Mouse (Mus musculus): ENCODE data around the gene Tjp1. TPM values are rescaled to one million over a fixed set of nuclear protein-coding genes. Genes with fewer than 3 reads are reported as not detected.

Tjp1 gene
- polyA plus RNA-seq, 1 experiment from 2014 or later: 21.2 TPM

- WGBS: 77% methylated on average over 5 of the region's 5 CpGs
- Histone ChIP-seq H3K9me3 (replicated peaks) (no peaks in the 10 kb centered on the region), H3K27me3 (no peaks in the 10 kb centered on the region), H3K4me2 (replicated peaks) (no peak overlapping the region), H3K9ac (no peak overlapping the region), H3K27ac (replicated peaks) (no peak overlapping the region), H3K4me3 (replicated peaks) (no peak overlapping the region), H3K4me1 (peaks cover 7% of the 10 kb centered on the region), H3K36me3 (no peaks in the 10 kb centered on the region)
- no peak for ATAC-seq (ENCODE audit: insufficient number of reproducible peaks, low FRiP score, low TSS enrichment, low read depth)
These were observed 43.3 kb downstream of the Tjp1 start for GRCm38 (mm10) chr7:65484170-65484778.

- Histone ChIP-seq H3K36me3 (no peaks in the 10 kb centered on the region), H3K4me1 (peaks cover 7% of the 10 kb centered on the region), H3K27me3 (no peaks in the 10 kb centered on the region), H3K27ac (replicated peaks) (no peak overlapping the region), H3K4me3 (replicated peaks) (no peak overlapping the region), H3K9me3 (replicated peaks) (no peaks in the 10 kb centered on the region), H3K9ac (no peak overlapping the region), H3K4me2 (replicated peaks) (no peak overlapping the region)
- WGBS: 59% methylated on average over 2 of the region's 2 CpGs
- ATAC-seq (ENCODE audit: insufficient number of reproducible peaks, low FRiP score, low TSS enrichment, low read depth): no peak
These were observed 45.4 kb downstream of the Tjp1 start for GRCm38 (mm10) chr7:65482216-65482615.

GRCm38 (mm10) chr7:65472048-65472447 is 55.5 kb downstream of the Tjp1 start:
- H3K9ac ChIP-seq: no peak overlapping the region
- no peaks in the 10 kb centered on the region for H3K27me3 ChIP-seq
- no peak overlapping the region for H3K4me2 ChIP-seq (replicated peaks)
- H3K36me3 ChIP-seq: no peaks in the 10 kb centered on the region
- no peaks in the 10 kb centered on the region for H3K9me3 ChIP-seq (replicated peaks)
- ATAC-seq (ENCODE audit: insufficient number of reproducible peaks, low FRiP score, low TSS enrichment, low read depth): no peak
- H3K4me3 ChIP-seq (replicated peaks): no peak overlapping the region
- 69% methylated on average over 3 of the region's 3 CpGs for WGBS
- peaks cover 15% of the 10 kb centered on the region for H3K4me1 ChIP-seq
- H3K27ac ChIP-seq (replicated peaks): no peak overlapping the region

- Histone ChIP-seq H3K27me3 (no peaks in the 10 kb centered on the region), H3K9me3 (replicated peaks) (no peaks in the 10 kb centered on the region), H3K36me3 (no peaks in the 10 kb centered on the region), H3K27ac (replicated peaks) (no peak overlapping the region), H3K4me2 (replicated peaks) (no peak overlapping the region), H3K9ac (no peak overlapping the region), H3K4me3 (replicated peaks) (no peak overlapping the region), H3K4me1 (peaks cover 15% of the 10 kb centered on the region)
- WGBS: 83% methylated on average over 6 of the region's 6 CpGs
- no peak for ATAC-seq (ENCODE audit: insufficient number of reproducible peaks, low FRiP score, low TSS enrichment, low read depth)
These were observed 56.2 kb downstream of the Tjp1 start for GRCm38 (mm10) chr7:65471406-65471805.

- Histone ChIP-seq H3K9me3 (replicated peaks) (no peaks in the 10 kb centered on the region), H3K27me3 (no peaks in the 10 kb centered on the region), H3K36me3 (no peaks in the 10 kb centered on the region), H3K4me2 (replicated peaks) (peak overlapping the region; percentile 24), H3K4me3 (replicated peaks) (no peak overlapping the region), H3K27ac (replicated peaks) (peak overlapping the region; percentile 77), H3K9ac (no peak overlapping the region), H3K4me1 (peaks cover 15% of the 10 kb centered on the region)
- 16% methylated on average over 8 of the region's 8 CpGs for WGBS
- ATAC-seq (ENCODE audit: insufficient number of reproducible peaks, low FRiP score, low TSS enrichment, low read depth): no peak
These were observed 57.4 kb downstream of the Tjp1 start for GRCm38 (mm10) chr7:65470214-65470613.

GRCm38 (mm10) chr7:65469666-65470065 is 57.9 kb downstream of the Tjp1 start:
- Histone ChIP-seq H3K27ac (replicated peaks) (peak overlapping the region; percentile 77), H3K4me2 (replicated peaks) (peak overlapping the region; percentile 24; the same call in 1 of the 2 replicates)

GRCm38 (mm10) chr7:65468191-65468590 is 59.4 kb downstream of the Tjp1 start:
- 79% methylated on average over 8 of the region's 8 CpGs for WGBS
- no peak for ATAC-seq (ENCODE audit: insufficient number of reproducible peaks, low FRiP score, low TSS enrichment, low read depth)
- H3K4me2 ChIP-seq (replicated peaks): no peak overlapping the region
- H3K27ac ChIP-seq (replicated peaks): no peak overlapping the region
- H3K36me3 ChIP-seq: no peaks in the 10 kb centered on the region
- no peaks in the 10 kb centered on the region for H3K27me3 ChIP-seq
- H3K9me3 ChIP-seq (replicated peaks): no peaks in the 10 kb centered on the region
- H3K9ac ChIP-seq: no peak overlapping the region
- no peak overlapping the region for H3K4me3 ChIP-seq (replicated peaks)
- peaks cover 15% of the 10 kb centered on the region for H3K4me1 ChIP-seq

More at GRCm38 (mm10) chr7:65469666-65470065, 57.9 kb downstream of the Tjp1 start:
- Histone ChIP-seq H3K36me3 (no peaks in the 10 kb centered on the region), H3K9me3 (replicated peaks) (no peaks in the 10 kb centered on the region), H3K4me1 (peaks cover 15% of the 10 kb centered on the region), H3K9ac (no peak overlapping the region), H3K27me3 (no peaks in the 10 kb centered on the region), H3K4me3 (replicated peaks) (no peak overlapping the region)
- peak; percentile 39; the same call in 1 of the 2 replicates for ATAC-seq (ENCODE audit: insufficient number of reproducible peaks, low FRiP score, low TSS enrichment, low read depth)
- 13% methylated on average over 6 of the region's 6 CpGs for WGBS

GRCm38 (mm10) chr7:65467306-65468021 is 60.1 kb downstream of the Tjp1 start:
- Histone ChIP-seq H3K4me1 (peaks cover 15% of the 10 kb centered on the region), H3K9me3 (replicated peaks) (no peaks in the 10 kb centered on the region), H3K27me3 (no peaks in the 10 kb centered on the region), H3K4me2 (replicated peaks) (no peak overlapping the region), H3K36me3 (no peaks in the 10 kb centered on the region), H3K27ac (replicated peaks) (no peak overlapping the region), H3K9ac (no peak overlapping the region), H3K4me3 (replicated peaks) (no peak overlapping the region)
- no peak for ATAC-seq (ENCODE audit: insufficient number of reproducible peaks, low FRiP score, low TSS enrichment, low read depth)
- 83% methylated on average over 4 of the region's 4 CpGs for WGBS

- Histone ChIP-seq H3K4me2 (replicated peaks) (no peak overlapping the region), H3K9me3 (replicated peaks) (no peaks in the 10 kb centered on the region), H3K36me3 (no peaks in the 10 kb centered on the region), H3K27ac (replicated peaks) (no peak overlapping the region), H3K27me3 (no peaks in the 10 kb centered on the region), H3K9ac (no peak overlapping the region), H3K4me1 (peaks cover 15% of the 10 kb centered on the region), H3K4me3 (replicated peaks) (no peak overlapping the region)
- ATAC-seq (ENCODE audit: insufficient number of reproducible peaks, low FRiP score, low TSS enrichment, low read depth): no peak
- WGBS: 47% methylated on average over 11 of the region's 11 CpGs
These were observed 61.4 kb downstream of the Tjp1 start for GRCm38 (mm10) chr7:65466137-65466536.

GRCm38 (mm10) chr7:65464518-65465037 is 63.0 kb downstream of the Tjp1 start:
- Histone ChIP-seq H3K4me3 (replicated peaks) (no peak overlapping the region), H3K27me3 (no peaks in the 10 kb centered on the region), H3K4me2 (replicated peaks) (no peak overlapping the region), H3K9me3 (replicated peaks) (no peaks in the 10 kb centered on the region), H3K36me3 (no peaks in the 10 kb centered on the region), H3K9ac (no peak overlapping the region), H3K4me1 (peaks cover 3% of the 10 kb centered on the region), H3K27ac (replicated peaks) (no peak overlapping the region)
- WGBS: 84% methylated on average over 3 of the region's 3 CpGs
- no peak for ATAC-seq (ENCODE audit: insufficient number of reproducible peaks, low FRiP score, low TSS enrichment, low read depth)

GRCm38 (mm10) chr7:65463438-65463837 is 64.1 kb downstream of the Tjp1 start:
- ATAC-seq (ENCODE audit: insufficient number of reproducible peaks, low FRiP score, low TSS enrichment, low read depth): 0 out of 2 replicates have a peak, but pooled peaks have one; percentile 51
- H3K9me3 ChIP-seq (replicated peaks): no peaks in the 10 kb centered on the region
- no peaks in the 10 kb centered on the region for H3K4me1 ChIP-seq
- no peak overlapping the region for H3K27ac ChIP-seq (replicated peaks)
- 73% methylated on average over 4 of the region's 4 CpGs for WGBS
- no peaks in the 10 kb centered on the region for H3K27me3 ChIP-seq
- H3K9ac ChIP-seq: no peak overlapping the region
- no peak overlapping the region for H3K4me3 ChIP-seq (replicated peaks)
- H3K4me2 ChIP-seq (replicated peaks): no peak overlapping the region
- H3K36me3 ChIP-seq: no peaks in the 10 kb centered on the region
